Mouse (Mus musculus): Measurements from ENCODE around the gene Hs6st2.

The Hs6st2 gene

DNA sequence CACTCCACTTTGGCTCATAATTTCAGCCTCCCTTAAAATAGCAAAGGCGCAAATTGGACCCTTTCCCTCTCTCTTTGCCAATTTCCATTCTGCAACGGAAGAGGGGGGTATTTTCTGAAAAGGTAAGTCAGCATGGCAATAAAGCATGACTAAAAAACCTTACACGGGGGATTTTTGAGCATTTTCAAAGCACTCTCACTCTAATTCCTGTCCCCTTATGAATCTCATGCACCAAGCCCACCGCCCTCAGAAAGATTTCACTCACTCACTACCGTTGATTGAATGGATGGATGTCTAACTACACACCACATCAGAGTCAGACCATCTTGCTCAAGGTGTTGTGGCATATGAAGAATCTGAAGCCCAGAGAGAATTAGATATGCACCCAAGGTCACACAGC, at the start of gene Hs6st2:
Gene Hs6st2 (minus strand): TSS at position 101 of the 400 bp plus-strand sequence.
- TF ChIP-seq GATA4 (IDR thresholded peaks at IDR 0.05; ENCODE audit: insufficient replicate concordance, low read length) = no peak

DNA sequence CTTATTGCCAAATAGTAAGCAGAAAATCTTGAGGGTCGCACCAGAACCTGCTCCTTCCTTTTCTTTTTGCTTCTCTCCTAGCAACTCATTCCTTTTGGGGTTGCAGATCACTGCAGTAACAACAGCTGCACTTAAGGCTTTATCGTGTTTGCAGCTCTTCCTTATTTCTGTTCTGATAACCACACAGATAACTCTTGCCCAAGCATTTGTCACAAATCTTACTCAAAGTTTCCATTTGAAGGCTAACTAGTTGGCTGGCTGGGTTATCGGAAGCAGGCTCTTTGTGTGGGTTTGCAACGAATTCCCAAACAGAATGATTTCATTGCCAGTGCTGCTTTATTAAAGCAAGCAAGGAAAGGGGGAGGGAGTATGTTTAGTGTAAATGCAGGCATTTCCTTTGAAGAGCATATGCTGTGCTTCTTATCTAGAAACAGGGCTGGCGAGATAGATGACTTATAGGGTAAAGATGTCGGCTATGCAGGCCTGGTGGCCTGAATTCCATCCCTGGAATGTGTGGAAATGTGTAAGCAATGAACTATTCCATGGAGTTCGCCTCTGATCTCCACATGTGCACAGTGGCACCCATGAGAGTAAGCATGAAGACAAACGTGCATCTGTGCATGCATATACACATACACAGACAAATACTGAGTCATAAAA, 32.6 kb upstream of the Hs6st2 start:
- TF ChIP-seq GATA4 (IDR thresholded peaks at IDR 0.05; ENCODE audit: insufficient replicate concordance, low read length) = no peak

DNA sequence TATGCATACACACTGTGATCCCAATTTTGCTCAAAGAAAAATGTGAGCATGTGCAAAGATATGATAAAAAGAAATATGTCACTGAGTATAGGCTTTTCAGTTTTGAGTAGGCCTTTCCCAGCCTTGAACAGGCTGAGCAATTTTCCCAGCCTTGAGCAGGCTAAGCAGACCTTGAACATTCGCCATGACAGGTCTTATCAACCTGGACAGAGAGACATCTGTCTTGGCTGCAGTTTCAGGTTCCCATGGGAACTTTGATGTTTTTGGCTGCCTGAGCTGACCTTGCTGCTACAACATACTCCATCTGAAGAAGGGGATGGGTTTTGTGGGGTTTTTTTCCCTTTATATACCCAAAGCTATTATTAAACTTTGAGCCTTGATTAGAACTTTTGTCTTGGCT, 31.3 kb upstream of the Hs6st2 start:
- no peak for TF ChIP-seq GATA4 (IDR thresholded peaks at IDR 0.05; ENCODE audit: insufficient replicate concordance, low read length)

DNA sequence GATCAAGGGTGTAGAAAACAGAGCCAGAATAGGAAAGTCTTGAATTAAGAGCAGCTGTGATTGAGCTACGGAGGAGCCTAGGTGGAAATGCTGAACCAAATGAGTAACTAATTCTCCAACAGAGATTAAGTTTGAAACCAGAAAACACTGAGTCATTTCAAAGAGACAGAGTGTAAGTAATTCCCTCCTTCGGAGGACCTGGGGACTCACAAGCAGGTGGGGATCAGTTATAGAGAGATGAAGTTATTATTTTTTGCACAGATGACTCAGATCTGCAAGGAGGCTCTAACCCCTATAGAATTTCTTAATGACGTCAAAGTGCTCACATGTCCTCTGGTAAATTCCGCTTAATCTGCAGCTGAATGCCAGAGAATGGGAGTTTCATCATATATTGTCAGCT, 21.2 kb upstream of the Hs6st2 start:
- no peak for TF ChIP-seq GATA4 (IDR thresholded peaks at IDR 0.05; ENCODE audit: insufficient replicate concordance, low read length)

DNA sequence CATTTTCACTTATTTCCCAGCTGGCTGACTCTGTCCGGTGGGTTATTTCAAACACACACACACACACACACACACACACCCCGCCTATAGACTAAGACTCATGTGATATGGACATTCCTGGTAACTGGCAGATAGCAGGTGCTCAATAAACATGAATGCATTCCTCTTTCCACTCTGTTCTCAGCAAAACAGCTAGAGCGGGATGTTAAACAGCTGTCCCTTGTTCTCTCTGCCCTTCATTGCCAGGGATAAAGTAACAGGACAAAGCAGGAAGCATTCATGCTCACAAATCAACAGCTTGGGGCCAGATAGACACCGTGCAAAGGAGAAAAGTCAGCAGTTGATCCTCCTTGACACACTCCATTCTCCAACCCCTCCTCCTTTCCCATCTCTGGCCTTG, 17.4 kb upstream of the Hs6st2 start:
- TF ChIP-seq GATA4 (IDR thresholded peaks at IDR 0.05; ENCODE audit: insufficient replicate concordance, low read length) = no peak

DNA sequence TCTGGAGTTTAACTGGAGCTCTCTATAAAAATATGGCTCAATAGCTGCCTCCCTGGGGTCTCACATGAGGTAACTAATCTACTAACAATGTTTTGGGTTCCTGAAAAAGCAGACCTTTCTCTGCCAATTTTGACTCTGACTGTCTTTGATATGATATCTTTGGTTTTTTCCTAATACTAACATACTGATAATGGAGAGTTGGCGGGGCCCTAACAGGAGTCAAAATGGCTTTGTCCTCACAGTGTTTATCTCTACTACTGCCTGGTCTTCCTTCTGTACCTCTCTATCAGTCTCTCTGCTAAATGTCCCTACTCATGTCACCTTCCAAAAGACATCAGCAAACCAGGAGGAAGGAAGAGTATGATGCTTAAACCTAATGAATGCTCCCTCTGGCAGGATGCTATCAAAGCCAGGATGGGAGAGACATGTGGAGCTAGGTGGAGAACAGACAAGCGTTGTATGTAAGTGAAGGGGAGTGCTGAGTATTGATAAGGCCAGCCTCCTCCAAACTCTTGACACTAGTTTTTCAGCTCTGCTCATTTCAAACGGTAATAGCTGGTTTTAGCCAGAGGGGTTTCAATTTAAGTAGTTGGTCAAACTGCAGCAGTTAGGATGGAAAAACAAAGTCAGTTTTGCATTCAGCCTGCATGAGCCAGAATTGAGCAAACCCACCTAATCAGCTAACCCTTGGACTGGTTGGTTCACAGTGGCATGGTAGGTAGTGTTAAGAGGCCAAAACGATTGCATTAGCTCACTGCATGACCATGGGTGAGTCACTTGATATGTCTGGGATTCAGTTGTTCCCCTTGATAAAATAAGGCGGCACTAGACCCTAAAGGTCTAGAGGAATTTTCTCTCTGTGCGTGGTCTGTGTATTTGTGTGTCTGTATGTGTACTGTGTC, 4.6 kb upstream of the Hs6st2 start:
- no peak for TF ChIP-seq GATA4 (IDR thresholded peaks at IDR 0.05; ENCODE audit: insufficient replicate concordance, low read length)

DNA sequence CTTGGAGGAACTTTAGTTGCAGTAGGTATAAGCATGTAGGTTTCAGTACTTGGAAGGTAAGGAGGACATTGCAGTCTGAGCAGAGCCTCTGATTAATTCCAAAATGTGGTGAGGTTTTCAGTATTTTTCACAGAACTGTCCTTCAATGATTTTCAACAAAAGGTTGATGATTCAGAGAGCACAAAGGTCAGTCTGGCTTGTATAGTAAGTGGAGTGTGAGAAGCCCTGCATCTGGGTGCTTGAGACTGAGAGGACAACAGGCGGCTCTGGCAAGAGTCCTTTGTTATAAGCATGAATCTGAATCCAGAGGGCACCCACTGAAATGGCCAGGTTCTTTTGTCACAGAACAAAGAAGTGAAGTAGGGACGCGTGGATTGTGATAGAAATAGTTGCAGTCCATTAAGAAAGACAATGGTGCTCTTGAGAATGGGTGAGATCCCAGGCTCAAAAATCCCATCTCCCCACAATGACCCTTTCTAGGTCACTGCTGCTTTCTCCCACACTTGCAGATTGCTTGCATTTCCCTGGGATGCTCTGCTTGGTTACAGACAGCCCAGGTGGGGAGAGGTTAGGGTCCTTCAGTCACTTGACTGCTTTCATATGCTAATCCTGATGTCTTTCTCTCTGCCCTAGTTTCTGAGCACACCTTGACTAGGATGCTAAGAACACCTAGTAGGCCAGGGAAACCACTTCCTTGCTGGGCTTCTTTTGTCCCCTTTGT, 2.8 kb upstream of the Hs6st2 start:
- TF ChIP-seq GATA4 (IDR thresholded peaks at IDR 0.05; ENCODE audit: insufficient replicate concordance, low read length) = no peak

DNA sequence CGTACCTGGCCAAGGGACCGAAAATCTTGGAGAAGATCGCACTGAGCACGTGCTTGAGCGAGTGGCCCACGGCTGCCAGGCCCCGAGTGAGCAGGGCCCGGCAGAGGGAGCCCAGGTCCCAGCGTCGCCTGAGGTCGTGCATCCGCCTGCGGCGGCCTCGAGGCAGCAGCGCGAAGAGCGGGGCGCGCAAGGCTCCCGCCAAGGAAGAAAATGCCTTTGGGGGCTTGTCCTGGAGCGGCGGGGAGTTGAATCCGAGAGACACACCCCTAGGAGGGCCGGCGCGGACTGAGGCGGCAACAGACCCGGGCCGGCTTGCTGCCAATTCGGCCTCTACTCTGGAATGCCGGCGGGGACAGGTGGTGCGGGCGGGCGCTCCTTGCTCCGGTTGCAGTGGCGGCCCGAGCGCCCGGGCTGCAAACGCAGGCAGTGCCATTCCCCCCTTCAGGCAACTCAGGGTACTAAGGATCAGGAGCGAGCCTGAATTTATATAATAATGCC, 437 bp downstream of the Hs6st2 start:
- TF ChIP-seq GATA4 (IDR thresholded peaks at IDR 0.05; ENCODE audit: insufficient replicate concordance, low read length) = no peak

DNA sequence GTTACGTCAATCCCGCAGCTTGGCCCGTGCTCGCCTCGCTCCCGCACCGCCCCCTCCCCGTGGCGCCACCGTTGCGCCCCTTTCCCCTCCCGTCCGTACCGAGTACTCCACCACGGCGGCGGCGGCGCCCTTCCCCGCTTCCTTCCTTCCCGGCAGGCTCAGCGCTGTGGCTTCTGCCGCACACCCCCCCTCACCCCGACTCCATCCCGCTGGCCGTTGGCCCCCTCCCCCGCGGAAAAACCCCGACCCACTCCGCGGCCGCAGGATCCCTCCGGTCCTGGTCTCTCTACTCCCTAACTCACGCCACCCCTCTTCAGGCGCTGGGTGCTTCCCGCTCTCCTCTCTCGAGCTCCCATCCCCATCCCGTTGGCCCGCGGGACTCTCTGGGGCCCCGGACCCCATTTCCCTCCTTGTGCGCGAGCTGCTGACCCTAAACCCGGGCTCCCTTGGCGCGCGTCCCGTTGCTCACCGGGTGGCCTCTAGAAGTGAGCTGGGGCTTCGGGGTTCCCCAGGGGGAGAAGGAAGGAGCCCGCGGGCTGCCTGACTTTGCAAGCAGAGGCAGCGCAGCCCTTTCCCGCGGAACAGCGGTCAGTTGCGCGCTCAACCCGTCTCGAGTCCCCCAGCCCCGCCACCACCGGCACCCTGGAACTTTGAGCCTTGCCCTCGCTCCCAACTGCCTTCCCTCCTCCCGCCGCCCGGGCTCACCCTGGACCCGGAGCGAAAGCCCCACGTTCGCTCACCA, 1.1 kb downstream of the Hs6st2 start:
- TF ChIP-seq GATA4 (IDR thresholded peaks at IDR 0.05; ENCODE audit: insufficient replicate concordance, low read length) = no peak

DNA sequence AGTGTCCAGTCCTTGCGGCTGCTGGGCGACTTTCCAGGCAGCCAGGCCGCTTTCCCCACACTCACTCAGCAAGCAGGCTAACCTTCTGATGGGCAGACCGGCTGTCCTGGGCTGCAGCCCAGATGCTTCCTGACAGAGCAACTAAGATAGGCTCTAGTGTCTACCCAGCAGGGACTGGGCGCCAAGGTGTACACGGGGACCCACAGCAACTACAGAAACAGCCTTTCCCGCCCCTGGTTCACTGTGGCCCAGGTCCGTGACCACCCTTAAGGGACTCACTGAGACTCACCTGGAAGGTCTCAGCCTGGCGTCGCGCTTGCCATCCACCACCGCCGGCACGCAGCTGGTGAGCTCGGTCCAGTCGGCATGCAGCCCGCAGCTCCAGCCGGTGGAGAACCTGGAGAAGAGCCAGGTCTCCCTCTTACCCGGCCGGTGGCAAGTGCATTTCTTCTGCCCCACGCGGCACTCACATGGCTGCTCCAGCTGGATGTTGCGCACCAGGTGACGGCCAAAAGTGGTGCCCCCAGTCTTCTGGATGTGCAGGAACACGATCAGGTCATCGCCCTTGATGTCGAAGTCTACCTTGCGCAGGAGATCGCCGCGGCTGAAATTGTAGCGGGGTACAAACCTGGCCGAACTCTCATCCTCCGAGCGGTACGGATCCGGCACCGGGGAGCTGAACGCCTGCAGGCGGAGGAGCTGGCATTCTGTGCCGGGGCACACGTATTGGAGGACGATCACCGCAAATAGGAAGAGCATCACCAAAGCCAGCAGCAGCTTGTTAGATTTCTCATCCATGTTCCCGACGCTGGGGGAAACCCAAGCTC, 1.8 kb downstream of the Hs6st2 start:
- TF ChIP-seq GATA4 (IDR thresholded peaks at IDR 0.05; ENCODE audit: insufficient replicate concordance, low read length) = no peak

DNA sequence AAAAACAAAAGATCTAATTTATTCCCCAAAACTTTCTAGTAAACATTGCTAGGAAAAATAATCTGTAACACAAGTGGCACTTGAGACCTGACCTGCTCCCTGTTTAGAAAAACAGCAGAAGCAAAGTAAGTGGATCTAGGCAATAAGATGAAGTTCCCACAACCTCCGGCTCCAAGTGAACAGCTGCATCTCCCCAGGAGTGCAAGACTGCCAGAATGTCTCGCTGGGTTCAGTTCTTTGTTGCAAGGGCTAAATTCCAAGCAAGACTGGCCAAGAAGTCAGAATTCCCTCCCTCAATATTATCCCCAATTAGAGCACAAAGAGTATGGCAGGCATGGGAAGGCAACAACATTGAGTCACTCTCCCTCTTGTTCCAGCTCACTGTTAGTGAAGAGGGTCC, 23.4 kb downstream of the Hs6st2 start:
- no peak for TF ChIP-seq GATA4 (IDR thresholded peaks at IDR 0.05; ENCODE audit: insufficient replicate concordance, low read length)

DNA sequence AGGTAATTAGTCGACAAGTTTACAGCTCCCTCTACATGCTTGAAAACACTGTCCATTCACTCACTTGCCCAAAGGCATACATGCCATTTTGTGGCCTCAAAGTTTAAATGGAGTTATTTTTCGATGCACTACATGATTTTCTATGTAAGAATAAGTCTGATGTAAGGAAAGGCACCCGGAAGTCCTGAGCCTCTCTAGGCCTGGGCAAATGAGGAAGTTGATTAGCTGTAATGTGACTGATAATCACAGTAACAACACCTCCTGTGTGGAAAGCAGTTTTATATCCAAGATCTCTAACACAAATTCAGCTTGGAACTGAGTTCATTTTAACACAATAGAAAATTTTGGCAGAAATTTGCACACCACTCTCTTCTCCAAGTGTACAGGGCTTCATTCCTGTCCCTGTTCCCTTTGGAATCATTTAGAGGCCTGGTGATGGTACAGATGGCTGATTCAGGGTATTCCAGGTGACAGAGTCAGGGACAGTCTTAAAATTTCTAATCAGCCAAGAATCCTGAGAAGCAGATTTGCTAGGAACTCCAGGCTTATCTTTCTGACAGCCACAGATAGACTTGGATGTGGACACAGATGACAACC, 38.9 kb downstream of the Hs6st2 start:
- TF ChIP-seq GATA4 (IDR thresholded peaks at IDR 0.05; ENCODE audit: insufficient replicate concordance, low read length) = no peak

DNA sequence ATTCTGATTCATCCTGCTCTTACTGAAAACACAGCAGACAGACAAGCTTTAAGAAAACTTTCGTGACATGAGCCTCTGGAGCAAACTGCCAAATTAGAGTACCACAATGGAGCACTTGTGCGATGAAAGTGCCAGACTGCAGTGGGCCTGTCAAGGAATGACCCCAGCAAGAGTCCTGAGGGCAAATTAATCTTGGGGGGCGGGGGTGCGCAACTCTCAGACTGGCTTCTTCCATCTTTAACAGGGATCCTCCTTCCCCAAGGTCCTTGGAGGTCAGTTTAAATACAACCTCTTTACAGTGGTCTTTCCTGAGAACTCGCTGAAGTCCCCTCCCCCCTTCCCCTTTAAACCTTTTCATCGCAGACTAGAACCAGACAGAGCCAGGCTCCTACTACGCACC, 45.9 kb downstream of the Hs6st2 start:
- no peak for TF ChIP-seq GATA4 (IDR thresholded peaks at IDR 0.05; ENCODE audit: insufficient replicate concordance, low read length)

DNA sequence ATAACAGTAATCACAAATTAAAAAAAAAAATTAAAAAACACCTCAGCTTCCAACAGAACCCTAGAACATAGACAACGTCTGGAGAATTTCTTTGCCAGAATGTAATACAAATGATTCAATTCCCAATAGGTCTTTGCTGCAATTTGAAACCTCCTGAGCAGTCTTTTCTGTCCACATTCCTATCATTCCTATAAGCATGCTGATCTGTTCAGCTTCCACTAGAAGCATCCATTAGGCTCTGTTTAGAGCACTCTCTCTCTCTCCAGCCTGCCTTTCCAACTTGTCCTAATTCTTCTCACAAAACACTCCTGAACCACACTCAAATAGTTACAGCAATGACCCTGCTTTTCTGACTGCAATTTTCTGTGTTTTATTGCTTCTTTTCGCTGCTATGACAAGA, 50.3 kb downstream of the Hs6st2 start:
- no peak for TF ChIP-seq GATA4 (IDR thresholded peaks at IDR 0.05; ENCODE audit: insufficient replicate concordance, low read length)

All from liver, adult (tissue).